Mouse (Mus musculus) forebrain, embryonic 14.5 days (tissue): ENCODE measurements around the gene Erc2. TPM values are rescaled to one million over a fixed set of nuclear protein-coding genes. Genes with fewer than 3 reads are reported as not detected.

ENCODE experiments used
- ATAC-seq: fragments of 200-750 bp; cut with Nextera tagmentation; 2 replicates; pipeline ENCODE4 v1.8.0; 2017; ENCODE audit warnings: mild to moderate bottlenecking, moderate library complexity
- DNase-seq: peaks from one replicate; pipeline ENCODE4 v3.0.0-alpha.2; 2015; ENCODE audit warnings: low spot score
- H3K27ac ChIP-seq: fragments of 300-500 bp; sonication (generic); 2 replicates; pipeline ENCODE4 v1.5.1; 2014; ENCODE audit warnings: low read depth, mild to moderate bottlenecking, control low read depth, low read length, moderate library complexity
- H3K27me3 ChIP-seq: fragments of 300-500 bp; sonication (generic); replicated peaks from 2 replicates; pipeline ENCODE4 v1.6.1; 2014; ENCODE audit warnings: low read length, control low read depth, mixed read lengths; ENCODE audit not compliant: control insufficient read depth, insufficient read depth
- H3K36me3 ChIP-seq: fragments of 300-500 bp; sonication (generic); 2 replicates; pipeline ENCODE4 v1.6.1; 2014; ENCODE audit warnings: low read length, control low read depth; ENCODE audit not compliant: control insufficient read depth, insufficient read depth
- H3K4me1 ChIP-seq: fragments of 300-500 bp; sonication (generic); 2 replicates; pipeline ENCODE4 v1.6.1; 2014; ENCODE audit warnings: antibody characterized with exemption, low read length, control low read depth; ENCODE audit not compliant: control insufficient read depth, insufficient read depth
- H3K4me2 ChIP-seq: fragments of 300-500 bp; sonication (generic); 2 replicates; pipeline ENCODE4 v1.6.1; 2014; ENCODE audit warnings: mild to moderate bottlenecking, control low read depth, low read length
- H3K4me3 ChIP-seq: fragments of 300-500 bp; sonication (generic); 2 replicates; pipeline ENCODE4 v1.5.1; 2014; ENCODE audit warnings: low read depth, low read length, control low read depth
- H3K9ac ChIP-seq: fragments of 300-500 bp; sonication (generic); 2 replicates; pipeline ENCODE4 v1.6.1; 2014; ENCODE audit warnings: mild to moderate bottlenecking, low read length, control low read depth, moderate library complexity
- H3K9me3 ChIP-seq: fragments of 300-500 bp; sonication (generic); replicated peaks from 2 replicates; pipeline ENCODE4 v1.6.1; 2016; ENCODE audit warnings: low read length, control low read depth, mixed read lengths; ENCODE audit not compliant: control insufficient read depth
- WGBS: fragments of 180-500 bp; shearing (Covaris S2); extraction: QIAGEN DNeasy Blood & Tissue Kit; methylation state at CpG from one replicate; pipeline ENCODE4 v1.1.7; 2014; 5-methylcytosine and 5-hydroxymethylcytosine counted together
- polyA plus RNA-seq: library from polyadenylated mRNA; unstranded; fragments of >200 nt; fragmentation: Nextera tagmentation; extraction: Ambion mirVana; gene quantifications from 2 replicates; pipeline ENCODE4 v1.2.1, GENCODE M21; 2014

Gene Erc2
- polyA plus RNA-seq, 1 experiment from 2014 or later, result 40.6 TPM

DNA sequence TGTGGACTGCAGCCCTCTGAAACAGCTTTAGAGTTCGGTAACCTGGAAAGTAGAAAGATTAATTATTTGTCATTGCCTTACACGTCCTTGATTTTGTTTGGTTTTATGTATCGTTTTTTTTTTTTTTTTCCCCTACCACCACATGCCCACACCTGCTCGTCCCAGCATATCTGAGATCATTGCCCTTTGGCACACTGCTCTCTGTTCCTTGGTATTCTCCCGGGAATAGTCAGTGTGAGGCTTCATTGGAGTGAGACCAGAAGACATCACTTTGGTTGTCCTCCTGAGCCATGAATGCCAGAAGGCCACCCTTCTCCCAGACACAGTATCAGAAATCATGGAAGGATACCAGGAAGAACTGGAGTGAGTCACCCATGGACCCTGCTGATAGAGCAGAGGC is 681.9 kb downstream of the Erc2 start:
- Histone ChIP-seq H3K27ac (no peak overlapping the region), H3K4me2 (no peak overlapping the region), H3K9me3 (no peaks in the 10 kb centered on the region), H3K9ac (no peak overlapping the region), H3K4me1 (no peaks in the 10 kb centered on the region), H3K4me3 (no peak overlapping the region), H3K27me3 (no peaks in the 10 kb centered on the region), H3K36me3 (no peaks in the 10 kb centered on the region)
- ATAC-seq (no peak), DNase-seq (no peak)
- 92% methylated on average over 5 of the region's 5 CpGs for WGBS

DNA sequence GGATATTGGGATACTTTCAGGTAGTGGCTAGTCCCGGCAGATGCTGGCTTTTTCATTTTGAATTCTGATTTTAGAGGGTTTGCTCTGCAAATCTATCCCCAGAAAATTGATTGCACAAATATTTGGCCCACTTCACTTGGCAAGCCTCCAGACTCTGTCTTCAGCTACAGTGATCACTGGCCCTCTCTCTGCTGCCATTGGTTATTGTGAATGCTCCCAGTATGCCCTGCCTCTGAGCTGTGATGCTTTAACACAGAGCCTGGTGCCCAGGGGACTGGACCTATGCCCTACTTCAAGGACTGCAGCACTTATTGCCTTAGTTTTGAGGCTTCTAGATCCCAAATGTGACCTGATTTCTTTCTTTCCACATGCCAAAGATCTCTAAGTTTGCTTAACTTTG is 686.4 kb downstream of the Erc2 start:
- Histone ChIP-seq H3K4me3 (no peak overlapping the region), H3K4me2 (no peak overlapping the region), H3K9me3 (no peaks in the 10 kb centered on the region), H3K36me3 (no peaks in the 10 kb centered on the region), H3K9ac (no peak overlapping the region), H3K27me3 (no peaks in the 10 kb centered on the region), H3K27ac (no peak overlapping the region), H3K4me1 (no peaks in the 10 kb centered on the region)
- ATAC-seq (no peak), DNase-seq (peak; percentile 12)
- WGBS, result 93% methylated on average over 1 of the region's 1 CpGs

DNA sequence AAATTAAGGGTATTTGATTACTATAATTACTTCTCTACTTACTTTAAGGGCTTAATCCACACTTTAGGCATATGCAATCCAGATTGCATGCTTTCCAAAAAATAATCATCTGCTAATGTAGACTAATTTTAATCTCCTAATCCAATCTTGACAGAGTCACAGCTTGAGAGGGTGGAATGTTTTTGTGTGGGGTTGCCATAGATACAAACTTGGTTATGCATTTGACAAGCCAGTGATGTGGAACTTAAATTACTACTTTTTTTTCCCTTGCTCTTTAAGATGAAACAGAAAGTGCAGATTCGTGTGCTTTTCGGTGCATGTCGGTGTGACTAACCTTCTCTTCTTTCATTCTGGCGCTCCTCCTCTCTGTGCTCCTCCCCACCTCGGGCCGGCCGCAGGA is 694.6 kb downstream of the Erc2 start:
- Histone ChIP-seq H3K36me3 (no peaks in the 10 kb centered on the region), H3K4me1 (no peaks in the 10 kb centered on the region), H3K27me3 (no peaks in the 10 kb centered on the region), H3K9ac (no peak overlapping the region), H3K4me3 (no peak overlapping the region), H3K9me3 (no peaks in the 10 kb centered on the region), H3K4me2 (no peak overlapping the region), H3K27ac (no peak overlapping the region)
- no peak for ATAC-seq
- 60% methylated on average over 7 of the region's 7 CpGs for WGBS
- DNase-seq, result peak; percentile 18

DNA sequence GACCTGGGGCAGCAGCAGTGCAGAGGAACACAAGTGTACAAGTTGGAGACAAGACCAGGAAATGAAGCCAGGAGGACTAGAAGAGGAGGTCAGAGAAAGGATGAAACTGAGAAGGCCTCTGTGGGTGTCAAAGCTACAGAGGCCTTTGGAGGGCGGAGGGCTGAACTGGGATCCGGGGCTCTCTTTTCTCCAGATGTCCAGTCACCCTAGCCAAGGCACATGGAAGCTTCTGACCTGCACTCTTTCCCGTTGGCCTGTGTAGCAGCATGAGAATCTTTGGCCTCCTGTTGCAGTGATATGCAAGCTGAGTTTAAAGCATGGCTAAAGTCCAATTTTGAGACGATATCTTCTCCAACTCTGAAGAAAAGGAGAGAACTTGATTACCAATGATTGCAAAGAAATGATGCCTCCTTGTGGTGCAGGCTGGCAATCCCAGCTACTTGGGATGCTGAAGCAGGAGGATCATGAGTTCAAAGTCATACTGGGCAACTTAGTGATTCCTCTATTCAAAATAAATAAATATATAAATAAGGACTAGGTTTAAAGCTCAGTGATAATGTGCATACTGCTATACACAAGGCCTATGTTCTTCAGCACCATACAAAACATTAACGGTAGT is 699.8 kb downstream of the Erc2 start:
- no peaks in the 10 kb centered on the region for H3K9me3 ChIP-seq
- H3K9ac ChIP-seq, result no peak overlapping the region
- WGBS, result 94% methylated on average over 5 of the region's 5 CpGs
- no peaks in the 10 kb centered on the region for H3K27me3 ChIP-seq
- H3K36me3 ChIP-seq, result no peaks in the 10 kb centered on the region
- no peaks in the 10 kb centered on the region for H3K4me1 ChIP-seq
- no peak overlapping the region for H3K27ac ChIP-seq
- no peak overlapping the region for H3K4me3 ChIP-seq
- ATAC-seq (no peak), DNase-seq (no peak)
- no peak overlapping the region for H3K4me2 ChIP-seq

DNA sequence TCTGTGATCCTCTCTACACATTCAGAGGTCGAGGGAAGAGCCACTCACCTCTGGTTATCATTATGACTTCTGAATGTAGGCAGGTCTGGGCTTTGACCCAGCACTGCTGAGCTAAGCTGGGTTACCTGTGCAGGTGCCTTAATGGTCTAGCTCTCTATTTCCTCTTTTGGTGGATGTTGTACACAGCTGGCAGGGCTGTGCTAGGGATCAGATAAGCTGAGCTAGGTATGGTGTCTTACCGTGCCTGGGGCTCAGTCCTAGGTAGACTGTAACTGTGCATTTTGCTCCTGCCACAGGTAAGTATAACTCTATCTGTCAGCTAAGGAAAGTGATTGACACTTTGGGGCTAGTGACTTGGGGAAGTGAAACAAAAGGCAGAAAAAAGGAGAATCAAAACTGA is 701.0 kb downstream of the Erc2 start:
- Histone ChIP-seq H3K9me3 (no peaks in the 10 kb centered on the region), H3K9ac (no peak overlapping the region), H3K36me3 (no peaks in the 10 kb centered on the region), H3K4me3 (no peak overlapping the region), H3K4me1 (no peaks in the 10 kb centered on the region), H3K4me2 (no peak overlapping the region), H3K27me3 (no peaks in the 10 kb centered on the region), H3K27ac (no peak overlapping the region)
- DNase-seq (no peak), ATAC-seq (no peak)
- 81% methylated on average over 2 of the region's 2 CpGs for WGBS

DNA sequence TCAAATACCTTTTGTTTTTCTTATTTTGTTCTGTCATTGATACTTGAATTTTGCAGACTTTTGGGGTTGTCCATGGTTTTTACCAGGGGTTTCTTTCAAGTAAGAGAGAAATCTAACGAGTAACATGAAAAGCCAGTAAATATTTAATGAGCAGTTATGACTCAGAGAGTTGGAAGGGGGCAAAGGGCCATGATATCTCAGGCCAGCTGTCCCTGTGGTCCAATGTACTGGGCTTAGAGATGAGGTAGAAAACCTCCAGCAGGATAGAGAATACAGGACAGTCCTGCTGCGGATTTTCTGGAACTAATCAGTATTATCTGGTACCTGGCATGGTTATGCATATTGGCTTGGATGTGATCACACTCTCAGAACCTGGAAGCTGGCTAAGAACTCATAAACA is 701.5 kb downstream of the Erc2 start:
- Histone ChIP-seq H3K27ac (no peak overlapping the region), H3K36me3 (no peaks in the 10 kb centered on the region), H3K4me2 (no peak overlapping the region), H3K9me3 (no peaks in the 10 kb centered on the region), H3K4me3 (no peak overlapping the region), H3K27me3 (no peaks in the 10 kb centered on the region), H3K4me1 (no peaks in the 10 kb centered on the region), H3K9ac (no peak overlapping the region)
- ATAC-seq (no peak), DNase-seq (no peak)
- 83% methylated on average over 2 of the region's 2 CpGs for WGBS

DNA sequence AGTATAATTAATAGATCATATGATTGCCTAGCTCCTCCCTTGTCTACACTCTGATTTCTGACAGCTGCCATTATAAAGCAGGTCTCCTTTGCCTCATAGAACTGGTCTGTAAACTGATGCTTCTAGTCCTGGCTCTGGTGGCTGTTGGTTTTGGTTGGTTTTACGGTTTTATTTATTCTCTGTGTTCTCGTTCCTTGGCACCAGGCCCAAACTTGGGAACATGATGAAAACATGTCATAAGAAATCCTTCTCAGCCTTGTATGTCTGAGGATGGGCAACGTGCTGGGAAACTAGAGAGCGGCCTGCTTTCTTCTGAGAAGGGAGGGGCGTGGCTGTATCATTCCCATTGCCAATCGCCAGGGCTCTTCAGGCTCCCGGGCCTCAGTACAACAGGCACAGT is 704.2 kb downstream of the Erc2 start:
- no peaks in the 10 kb centered on the region for H3K36me3 ChIP-seq
- H3K4me3 ChIP-seq, result no peak overlapping the region
- no peaks in the 10 kb centered on the region for H3K9me3 ChIP-seq
- no peak overlapping the region for H3K27ac ChIP-seq
- no peak overlapping the region for H3K9ac ChIP-seq
- no peaks in the 10 kb centered on the region for H3K4me1 ChIP-seq
- H3K4me2 ChIP-seq, result no peak overlapping the region
- H3K27me3 ChIP-seq, result no peaks in the 10 kb centered on the region
- 72% methylated on average over 7 of the region's 7 CpGs for WGBS
- peak; percentile 20 for DNase-seq
- ATAC-seq, result no peak

DNA sequence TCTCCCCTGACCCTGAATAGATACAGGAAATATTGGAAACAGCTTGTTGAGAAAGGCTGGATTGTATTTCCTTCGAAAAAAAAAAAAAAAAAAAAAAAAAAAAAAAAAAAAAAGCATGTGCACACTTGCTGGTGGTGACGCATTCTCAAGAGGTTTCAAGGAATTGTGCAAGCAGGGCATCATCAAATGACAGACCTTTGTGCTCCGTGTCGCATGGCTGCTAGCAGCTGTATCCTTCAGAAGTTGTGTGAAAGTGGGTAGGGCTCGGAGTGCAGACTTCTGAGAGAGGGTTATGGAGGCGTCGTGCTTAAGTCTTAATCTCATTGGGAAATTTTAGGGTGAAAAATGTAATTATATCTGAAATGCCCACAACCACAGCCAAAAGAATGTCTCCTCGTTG is 706.3 kb downstream of the Erc2 start:
- H3K4me3 ChIP-seq, result no peak overlapping the region
- ATAC-seq, result no peak

DNA sequence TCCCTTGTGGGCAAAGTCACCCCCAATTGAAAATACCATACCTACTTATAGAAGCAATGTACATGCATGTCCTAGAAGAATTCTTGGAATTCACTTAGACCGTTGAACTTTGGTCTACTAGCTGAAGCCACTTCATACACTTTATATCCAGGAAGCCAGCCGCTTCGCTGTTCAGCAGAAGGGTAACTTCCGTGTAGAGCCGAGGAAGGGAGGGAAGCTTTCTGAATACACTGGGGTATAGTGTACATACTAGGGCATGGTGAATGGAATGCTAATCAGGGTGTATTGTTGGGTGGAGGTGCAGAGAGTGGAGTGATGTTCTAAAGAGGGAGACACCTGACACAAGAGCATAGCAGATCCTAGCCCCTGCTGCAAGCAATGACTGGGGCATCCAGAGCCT is 708.9 kb downstream of the Erc2 start:
- ATAC-seq (no peak), DNase-seq (no peak)
- H3K27ac ChIP-seq, result no peak overlapping the region
- 0 out of 2 replicates have a peak, but pooled peaks cover 3% of the 10 kb centered on the region for H3K4me1 ChIP-seq
- no peak overlapping the region for H3K9ac ChIP-seq
- H3K36me3 ChIP-seq, result no peaks in the 10 kb centered on the region
- no peaks in the 10 kb centered on the region for H3K9me3 ChIP-seq
- H3K4me2 ChIP-seq, result no peak overlapping the region
- H3K4me3 ChIP-seq, result no peak overlapping the region
- WGBS, result 84% methylated on average over 5 of the region's 5 CpGs
- H3K27me3 ChIP-seq, result no peaks in the 10 kb centered on the region

More for the DNA sequence above, 706.3 kb downstream of the Erc2 start:
- Histone ChIP-seq H3K4me2 (no peak overlapping the region), H3K27ac (no peak overlapping the region), H3K4me1 (no peaks in the 10 kb centered on the region), H3K9me3 (no peaks in the 10 kb centered on the region), H3K9ac (no peak overlapping the region), H3K27me3 (no peaks in the 10 kb centered on the region), H3K36me3 (no peaks in the 10 kb centered on the region)
- 33% methylated on average over 8 of the region's 8 CpGs for WGBS
- DNase-seq, result no peak
